Mouse (Mus musculus) thymus, adult 2 months (tissue): ENCODE measurements at regions not wholly inside any gene's neighbourhood (a gene's known extent, or its start where the extent isn't known, plus 50 kb on each side); places are given as distances from the start of the nearest gene placed in this dataset.

Experiments used
- CTCF ChIP-seq: fragments of 200-500 bp; IDR thresholded peaks from 2 replicates; pipeline ENCODE4 v1.5.1; 2012; ENCODE audit warnings: mild to moderate bottlenecking, control low read depth, low read length, moderate library complexity, borderline replicate concordance; ENCODE audit not compliant: control insufficient read depth, poor library complexity, insufficient read depth; ENCODE audit errors: extremely low read depth
- POLR2A ChIP-seq: fragments of 200-500 bp; IDR thresholded peaks from 2 replicates; pipeline ENCODE4 v1.6.1; 2012; ENCODE audit warnings: mild to moderate bottlenecking, low read length, control low read depth, moderate library complexity; ENCODE audit not compliant: control insufficient read depth, poor library complexity, insufficient read depth; ENCODE audit errors: extremely low read depth

DNA sequence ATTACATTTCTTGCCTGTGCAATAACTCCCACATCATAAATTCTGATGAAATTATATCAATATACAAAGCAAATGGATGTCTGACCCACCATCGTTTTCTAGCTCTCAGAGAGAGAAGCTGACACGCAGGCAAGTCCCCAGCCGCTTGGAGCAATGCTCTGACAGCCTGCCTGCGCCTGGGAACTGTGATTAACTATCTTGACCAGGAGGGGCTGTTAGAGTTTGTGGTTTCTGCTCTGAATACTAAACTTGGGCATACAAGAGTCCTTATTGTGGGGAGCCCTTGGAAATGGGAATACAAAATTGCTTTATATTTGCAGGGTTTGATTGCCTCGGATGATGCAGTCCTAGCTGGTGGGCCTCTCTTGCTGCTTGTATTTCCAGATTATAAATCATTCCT is 98.6 kb upstream of the Fam204a start:
- TF ChIP-seq POLR2A = no peak
- TF ChIP-seq CTCF = no peak
